Mouse (Mus musculus): ENCODE measurements at regions not wholly inside any gene's neighbourhood (a gene's known extent, or its start where the extent isn't known, plus 50 kb on each side); places are given as distances from the start of the nearest gene placed in this dataset.
A peak's percentile ranks its signal among the peaks of the same experiment; 100 is the strongest.

DNA sequence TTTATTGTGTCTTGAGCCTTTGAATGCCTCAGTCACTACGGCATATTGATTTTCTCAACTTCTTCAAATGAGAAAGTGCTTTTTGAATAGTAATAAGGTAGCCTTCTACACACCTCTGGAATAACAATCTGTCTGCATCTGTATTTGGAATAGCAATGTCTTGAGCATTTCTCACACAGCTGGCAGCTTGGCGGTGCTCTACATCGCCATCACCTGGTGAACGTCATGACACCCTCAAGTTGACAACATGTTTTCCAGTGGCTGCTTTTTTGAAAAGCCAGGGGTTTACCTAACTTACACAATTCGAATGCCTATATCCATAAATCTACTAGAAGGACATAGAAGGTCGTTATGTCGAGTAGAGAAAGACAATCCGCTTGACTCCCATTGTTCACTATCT is 51.5 kb upstream of the Snrpb2 start:
- dilution Hi-C loops (cut with MboI; ENCODE audit: extremely low pct_ligation_motif_present, extremely low pct_unique_long_range_greater_than_20kb, low sequenced_read_pairs) = no loop called here
- Histone ChIP-seq H3K9ac (ENCODE audit: insufficient read depth, low read depth) (no peak overlapping the region), H3K4me1 (ENCODE audit: control insufficient read depth in 1 of 2, insufficient read depth in 2 of 2) (peaks cover 0 to 7% of the 10 kb centered on the region in 2 experiments; a peak in 2 of 4 replicates), H3K27ac (ENCODE audit: insufficient read depth, low read depth) (no peak overlapping the region), H3K4me3 (replicated peaks in 1 of 3; ENCODE audit: low read depth in 2 of 3, low read length in 2 of 3, poor library complexity in 1 of 3) (no peak overlapping the region), H3K36me3 (replicated peaks in 1 of 2; ENCODE audit: control insufficient read depth in 1 of 2, insufficient read depth in 1 of 2, low read length in 1 of 2) (no peaks in the 10 kb centered on the region), H3K9me3 (replicated peaks; ENCODE audit: low read length) (no peaks in the 10 kb centered on the region), H3K27me3 (replicated peaks) (no peaks in the 10 kb centered on the region), H3K79me2 (replicated peaks; ENCODE audit: control insufficient read depth, extremely low read depth, insufficient read depth, poor library complexity, severe bottlenecking) (no peaks in the 10 kb centered on the region), H3K4me2 (ENCODE audit: insufficient read depth, low read depth, poor library complexity, severe bottlenecking) (no peak overlapping the region)
- TF ChIP-seq USF2 (conservative IDR thresholded peaks at IDR 0.05; ENCODE audit: low read depth, low read length) (no peak), KAT2A (IDR thresholded peaks at IDR 0.05; ENCODE audit: insufficient replicate concordance, low read length) (no peak), IRF4 (IDR thresholded peaks at IDR 0.05; ENCODE audit: low read depth, low read length) (no peak), NELFE (IDR thresholded peaks at IDR 0.05; ENCODE audit: low read depth, low read length) (no peak), CTCF (conservative IDR thresholded peaks at IDR 0.05 in 1 of 2, IDR thresholded peaks at IDR 0.05 in 1 of 2; ENCODE audit: low read depth in 2 of 2, low read length in 2 of 2) (peak; percentile 51 to 54; a peak in 3 of 4 replicates), MEF2A (IDR thresholded peaks at IDR 0.05; ENCODE audit: borderline replicate concordance, low read depth, low read length) (no peak), SMC3 (IDR thresholded peaks at IDR 0.05; ENCODE audit: low read depth, low read length) (peak; percentile 17; the same call in 1 of the 2 replicates), JUN (IDR thresholded peaks at IDR 0.05; ENCODE audit: insufficient read depth, low read depth, low read length) (no peak), PAX5 (IDR thresholded peaks at IDR 0.05; ENCODE audit: low read length) (no peak), MXI1 (IDR thresholded peaks at IDR 0.05; ENCODE audit: low read depth, low read length) (no peak), RAD21 (IDR thresholded peaks at IDR 0.05; ENCODE audit: low read depth, low read length) (no peak), POLR2A (IDR thresholded peaks at IDR 0.05; ENCODE audit: low read depth, low read length) (no peak), SIN3A (IDR thresholded peaks at IDR 0.05; ENCODE audit: low read length) (no peak)
- DNase-seq (ENCODE audit: extremely low read depth) = peak; percentile 17
- in situ Hi-C loops (cut with MboI; ENCODE audit: low pct_ligation_motif_present, low pct_unique_long_range_greater_than_20kb, low sequenced_read_pairs) = no loop called here

All from CH12.LX (cell line).